8 mouse cellular contexts compared by ENCODE assay signal in genomic region chr19:4992904-4993303, GRCm38 (mm10). TPM values are rescaled to one million over a fixed set of nuclear protein-coding genes. Genes with fewer than 3 reads are reported as not detected.
DNase-seq lines count a peak whose midpoint lies in the region; ATAC-seq lines count a peak whose summit lies in the region.

No protein-coding gene starts in this region.

- no peak overlapping the region for H3K9ac ChIP-seq in limb, embryonic 15.5 days
- H3K9ac ChIP-seq in kidney, embryonic 14.5 days (ENCODE audit: low read depth, low read length), result no peak overlapping the region

- H3K4me3 ChIP-seq in limb, embryonic 15.5 days, result no peak overlapping the region
- H3K4me3 ChIP-seq in kidney, embryonic 14.5 days (ENCODE audit: low read length), result no peak overlapping the region

- DNase-seq in urinary bladder, adult 18-20 months (ENCODE audit: low spot score in 2 of 2), result peak; percentile 30 to 59
- DNase-seq in urinary bladder, adult 2 months (ENCODE audit: low spot score), result no peak
- peak; percentile 27 to 59 for DNase-seq in adrenal gland, postnatal 4 days (ENCODE audit: low spot score in 2 of 2)
- DNase-seq in frontal cortex, postnatal 14 days (ENCODE audit: low spot score in 2 of 2), result peak; percentile 68 to 82
- DNase-seq in heart, postnatal 4 days, result peak; percentile 86
- peak; percentile 24 for DNase-seq in splenic B cell, adult 2 months (ENCODE audit: low read depth, low spot score)

- H3K27ac ChIP-seq in limb, embryonic 15.5 days, result no peak overlapping the region
- H3K27ac ChIP-seq in kidney, embryonic 14.5 days (ENCODE audit: low read depth, low read length), result no peak overlapping the region

- ATAC-seq in limb, embryonic 15.5 days (ENCODE audit: insufficient number of reproducible peaks, low FRiP score, low TSS enrichment, low read depth), result peak; percentile 35; the same call in 1 of the 2 replicates
- no peak for ATAC-seq in kidney, embryonic 14.5 days (ENCODE audit: low FRiP score, low TSS enrichment)

- H3K9me3 ChIP-seq in limb, embryonic 15.5 days, result no peaks in the 10 kb centered on the region
- no peaks in the 10 kb centered on the region for H3K9me3 ChIP-seq in kidney, embryonic 14.5 days (ENCODE audit: control insufficient read depth, low read length)

- H3K27me3 ChIP-seq in limb, embryonic 15.5 days, result peaks cover 71% of the 10 kb centered on the region
- no peaks in the 10 kb centered on the region; the same call in 1 of the 2 replicates for H3K27me3 ChIP-seq in splenic B cell, adult 2 months (ENCODE audit: control insufficient read depth, insufficient read depth, low read length, poor library complexity, severe bottlenecking)
- H3K27me3 ChIP-seq in kidney, embryonic 14.5 days (ENCODE audit: control insufficient read depth, insufficient read depth, low read length), result peaks cover 39% of the 10 kb centered on the region

- H3K36me3 ChIP-seq in limb, embryonic 15.5 days, result no peaks in the 10 kb centered on the region
- no peaks in the 10 kb centered on the region for H3K36me3 ChIP-seq in splenic B cell, adult 2 months (ENCODE audit: control insufficient read depth, insufficient read depth, low read length, poor library complexity, severe bottlenecking)
- no peaks in the 10 kb centered on the region for H3K36me3 ChIP-seq in kidney, embryonic 14.5 days (ENCODE audit: control insufficient read depth, insufficient read depth, low read length)

- peaks cover 14% of the 10 kb centered on the region for H3K4me1 ChIP-seq in limb, embryonic 15.5 days
- 0 out of 2 replicates have a peak, but pooled peaks cover 3% of the 10 kb centered on the region for H3K4me1 ChIP-seq in kidney, embryonic 14.5 days (ENCODE audit: control insufficient read depth, insufficient read depth, low read length)

- 2% methylated on average over 9 of the region's 9 CpGs for WGBS in limb, embryonic 15.5 days
- 4% methylated on average over 9 of the region's 9 CpGs for whole genome bisulfite sequencing in kidney, embryonic 14.5 days

- H3K4me2 ChIP-seq in limb, embryonic 15.5 days, result no peak overlapping the region
- no peak overlapping the region for H3K4me2 ChIP-seq in kidney, embryonic 14.5 days (replicated peaks; ENCODE audit: low read depth, low read length)

RNA-seq across cellular contexts. Expression of gene Npas4, which starts 2.8 kb away (rescaled TPM):
- polyA plus RNA-seq in urinary bladder, adult 2 months (2012; rRNA removed), result 5.7 and 7.4 TPM in 2 replicates
- under 1 TPM; 0.71 to 0.78 TPM for total RNA-seq in adrenal gland, postnatal 4 days (2021)
- total RNA-seq in heart, postnatal 4 days (2021), result under 1 TPM; 0.57 to 0.68 TPM
- not detected in 2 replicates for polyA plus RNA-seq in limb, embryonic 15.5 days (2015; fragmentation: Nextera tagmentation; extraction: Ambion mirVana)
- not detected in 2 replicates for polyA plus RNA-seq in kidney, embryonic 14.5 days (2014; fragmentation: Nextera tagmentation; extraction: Ambion mirVana)

RNA-seq across cellular contexts. Expression of gene Slc29a2, which starts 30.8 kb away (rescaled TPM):
- 4.6 and 5.9 TPM in 2 replicates for polyA plus RNA-seq in urinary bladder, adult 2 months (2012; rRNA removed)
- total RNA-seq in adrenal gland, postnatal 4 days (2021), result 1 to 10 TPM; 6.6 to 7.2 TPM
- total RNA-seq in heart, postnatal 4 days (2021), result 10 to 100 TPM; 20.0 to 20.8 TPM
- polyA plus RNA-seq in limb, embryonic 15.5 days (2015; fragmentation: Nextera tagmentation; extraction: Ambion mirVana), result 4.4 and 5.2 TPM in 2 replicates
- 3.5 and 7.9 TPM in 2 replicates for polyA plus RNA-seq in kidney, embryonic 14.5 days (2014; fragmentation: Nextera tagmentation; extraction: Ambion mirVana)

RNA-seq across cellular contexts. Expression of gene Mrpl11, which starts 31.0 kb away (rescaled TPM):
- 48.5 and 57.5 TPM in 2 replicates for polyA plus RNA-seq in urinary bladder, adult 2 months (2012; rRNA removed)
- 10 to 100 TPM; 58.8 to 68.9 TPM for total RNA-seq in adrenal gland, postnatal 4 days (2021)
- 10 to 100 TPM; 60.9 to 63.8 TPM for total RNA-seq in heart, postnatal 4 days (2021)
- polyA plus RNA-seq in limb, embryonic 15.5 days (2015; fragmentation: Nextera tagmentation; extraction: Ambion mirVana), result 80.5 and 83.4 TPM in 2 replicates
- polyA plus RNA-seq in kidney, embryonic 14.5 days (2014; fragmentation: Nextera tagmentation; extraction: Ambion mirVana), result 137 and 178 TPM in 2 replicates

RNA-seq across cellular contexts. Expression of gene B4gat1, which starts 45.7 kb away (rescaled TPM):
- 30.4 and 33.5 TPM in 2 replicates for polyA plus RNA-seq in urinary bladder, adult 2 months (2012; rRNA removed)
- total RNA-seq in adrenal gland, postnatal 4 days (2021), result 10 to 100 TPM; 48.0 to 49.0 TPM
- total RNA-seq in heart, postnatal 4 days (2021), result 10 to 100 TPM; 33.0 to 36.8 TPM
- polyA plus RNA-seq in limb, embryonic 15.5 days (2015; fragmentation: Nextera tagmentation; extraction: Ambion mirVana), result 45.1 and 47.9 TPM in 2 replicates
- polyA plus RNA-seq in kidney, embryonic 14.5 days (2014; fragmentation: Nextera tagmentation; extraction: Ambion mirVana), result 35.7 and 44.8 TPM in 2 replicates

RNA-seq across cellular contexts. Expression of gene AC124502.3, which starts 45.8 kb away (rescaled TPM):
- 1.9 and 2.3 TPM in 2 replicates for polyA plus RNA-seq in urinary bladder, adult 2 months (2012; rRNA removed)
- total RNA-seq in adrenal gland, postnatal 4 days (2021), result 1 to 10 TPM; 1.3 to 2.0 TPM
- total RNA-seq in heart, postnatal 4 days (2021), result 1 to 10 TPM; 1.6 to 2.0 TPM
- 2.5 and 3.0 TPM in 2 replicates for polyA plus RNA-seq in limb, embryonic 15.5 days (2015; fragmentation: Nextera tagmentation; extraction: Ambion mirVana)
- polyA plus RNA-seq in kidney, embryonic 14.5 days (2014; fragmentation: Nextera tagmentation; extraction: Ambion mirVana), result 1.2 and 1.5 TPM in 2 replicates
